Mouse (Mus musculus) heart, embryonic 10.5 days (tissue): ENCODE results near the gene Txndc8. TPM values are rescaled to one million over a fixed set of nuclear protein-coding genes. Genes with fewer than 3 reads are reported as not detected.

Experiments used
- DNase-seq: peaks from one replicate; pipeline ENCODE4 v3.0.0-alpha.2; 2017; ENCODE audit warnings: low spot score
- H3K27ac ChIP-seq: fragments of 300-500 bp; sonication (generic); 2 replicates; pipeline ENCODE4 v1.5.1; 2016; ENCODE audit warnings: mild to moderate bottlenecking
- H3K27me3 ChIP-seq: fragments of 300-500 bp; sonication (generic); 2 replicates; pipeline ENCODE4 v1.6.1; 2016; ENCODE audit warnings: mild to moderate bottlenecking; ENCODE audit not compliant: poor library complexity, insufficient read depth, severe bottlenecking
- H3K36me3 ChIP-seq: fragments of 300-500 bp; sonication (generic); 2 replicates; pipeline ENCODE4 v1.6.1; 2016; ENCODE audit warnings: mild to moderate bottlenecking, moderate library complexity
- H3K4me1 ChIP-seq: fragments of 300-500 bp; sonication (generic); 2 replicates; pipeline ENCODE4 v1.6.1; 2016; ENCODE audit warnings: mild to moderate bottlenecking
- H3K4me3 ChIP-seq: fragments of 300-500 bp; sonication (generic); 2 replicates; pipeline ENCODE4 v1.5.1; 2016; ENCODE audit warnings: mild to moderate bottlenecking, moderate library complexity
- H3K9me3 ChIP-seq: fragments of 300-500 bp; sonication (generic); 2 replicates; pipeline ENCODE4 v1.6.1; 2016; ENCODE audit warnings: mild to moderate bottlenecking, moderate library complexity
- WGBS: fragments of 180-500 bp; shearing (Covaris S2); methylation state at CpG from one replicate; pipeline ENCODE4 v1.1.7; 2016; 5-methylcytosine and 5-hydroxymethylcytosine counted together
- polyA plus RNA-seq: library from polyadenylated mRNA; unstranded; fragments of >200 nt; fragmentation: Nextera tagmentation; extraction: Ambion mirVana; gene quantifications from 2 replicates; pipeline ENCODE4 v1.2.1, GENCODE M21; 2016

Gene Txndc8
- polyA plus RNA-seq, 1 experiment from 2014 or later, result not detected

DNA sequence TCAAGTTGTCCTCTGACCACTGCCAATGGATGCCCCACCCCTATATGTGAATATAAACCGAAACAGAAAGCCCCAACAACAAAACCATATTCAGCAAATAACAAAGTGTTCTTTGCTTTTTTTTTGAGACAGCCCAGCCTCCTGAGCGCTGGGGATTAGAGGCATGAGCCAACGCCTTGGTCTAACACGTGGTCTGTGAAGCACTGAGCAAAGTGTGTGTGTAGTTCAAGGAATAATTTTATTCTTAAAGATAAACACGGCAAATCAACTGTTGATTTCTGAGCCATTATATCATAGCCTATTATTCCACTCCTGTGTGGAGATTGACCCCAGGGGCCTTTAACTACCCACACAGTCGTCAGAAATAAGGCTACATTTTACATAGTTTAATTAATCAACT, 54.3 kb downstream of the Txndc8 start:
- Histone ChIP-seq H3K27ac (no peak overlapping the region), H3K9me3 (no peaks in the 10 kb centered on the region), H3K4me1 (peaks cover 25% of the 10 kb centered on the region), H3K36me3 (peaks cover 34% of the 10 kb centered on the region), H3K4me3 (peak overlapping the region; percentile 85), H3K27me3 (no peaks in the 10 kb centered on the region)
- WGBS, result 86% methylated on average over 6 of the region's 6 CpGs
- DNase-seq, result no peak

DNA sequence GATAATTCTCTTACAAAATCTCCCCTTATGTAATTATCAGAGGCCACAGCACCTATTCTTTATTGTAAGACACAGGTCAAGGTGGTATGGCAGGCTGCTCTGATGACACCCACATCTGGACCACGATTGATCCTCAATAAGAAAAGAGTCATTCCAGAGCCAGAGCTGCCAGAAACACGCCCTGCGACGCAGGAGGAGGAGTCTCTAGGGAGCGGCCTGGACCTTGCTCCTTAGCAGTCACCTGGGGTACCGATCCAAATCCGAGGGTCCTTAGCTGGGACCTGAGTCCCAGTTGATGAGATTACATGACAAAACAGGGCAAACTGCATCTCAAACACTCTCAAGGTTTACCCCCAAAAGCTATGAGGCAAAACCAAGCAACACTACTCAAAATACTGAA, 55.1 kb downstream of the Txndc8 start:
- no peak overlapping the region for H3K4me3 ChIP-seq
- H3K9me3 ChIP-seq, result no peaks in the 10 kb centered on the region
- no peak for DNase-seq
- peaks cover 41% of the 10 kb centered on the region for H3K36me3 ChIP-seq
- 90% methylated on average over 7 of the region's 7 CpGs for WGBS
- no peak overlapping the region for H3K27ac ChIP-seq
- H3K27me3 ChIP-seq, result no peaks in the 10 kb centered on the region
- peaks cover 25% of the 10 kb centered on the region for H3K4me1 ChIP-seq

DNA sequence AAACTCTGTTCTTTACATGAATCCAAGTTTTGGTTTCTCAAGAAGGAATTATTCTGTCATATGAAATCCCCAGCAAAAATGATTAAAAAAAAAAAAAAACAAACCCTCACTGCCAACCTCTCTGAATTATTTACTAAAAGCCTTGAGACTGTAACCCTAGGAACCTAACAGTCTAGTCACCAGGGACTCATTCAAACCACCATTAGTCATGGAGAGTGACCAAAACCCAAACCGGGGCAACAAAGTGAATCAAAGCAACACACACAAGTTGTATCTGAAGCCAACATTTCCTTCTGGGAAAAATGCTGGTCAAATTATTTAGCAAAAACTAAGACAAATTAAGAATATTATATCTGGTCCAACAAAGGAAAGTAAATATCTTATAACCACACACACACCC, 56.0 kb downstream of the Txndc8 start:
- WGBS, result 92% methylated on average over 1 of the region's 1 CpGs
- Histone ChIP-seq H3K27me3 (no peaks in the 10 kb centered on the region), H3K36me3 (peaks cover 50% of the 10 kb centered on the region), H3K27ac (no peak overlapping the region), H3K9me3 (no peaks in the 10 kb centered on the region), H3K4me3 (no peak overlapping the region), H3K4me1 (peaks cover 25% of the 10 kb centered on the region)
- no peak for DNase-seq

DNA sequence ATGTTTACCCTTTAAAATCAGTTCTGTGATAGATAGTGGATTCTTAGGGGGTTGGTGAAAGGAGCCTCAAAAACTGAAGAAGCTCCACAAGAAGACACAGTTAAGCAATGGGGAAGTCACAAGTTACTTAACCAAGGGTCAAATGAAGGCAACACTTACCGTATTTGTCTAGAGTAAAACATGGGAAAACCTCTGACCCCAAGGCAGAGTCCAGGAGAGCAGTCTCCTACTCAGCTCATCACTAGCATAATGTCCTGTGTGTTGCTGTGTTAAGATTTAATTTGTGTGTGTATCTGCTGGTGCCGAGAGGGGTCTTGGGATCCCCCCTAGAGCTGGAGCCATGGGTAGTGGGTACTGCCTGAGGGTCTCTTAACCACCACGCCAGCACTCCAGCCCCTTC, 56.5 kb downstream of the Txndc8 start:
- Histone ChIP-seq H3K27me3 (no peaks in the 10 kb centered on the region), H3K27ac (no peak overlapping the region), H3K36me3 (peaks cover 55% of the 10 kb centered on the region), H3K4me1 (peaks cover 21% of the 10 kb centered on the region), H3K9me3 (no peaks in the 10 kb centered on the region), H3K4me3 (no peak overlapping the region)
- 97% methylated on average over 3 of the region's 3 CpGs for WGBS
- no peak for DNase-seq

DNA sequence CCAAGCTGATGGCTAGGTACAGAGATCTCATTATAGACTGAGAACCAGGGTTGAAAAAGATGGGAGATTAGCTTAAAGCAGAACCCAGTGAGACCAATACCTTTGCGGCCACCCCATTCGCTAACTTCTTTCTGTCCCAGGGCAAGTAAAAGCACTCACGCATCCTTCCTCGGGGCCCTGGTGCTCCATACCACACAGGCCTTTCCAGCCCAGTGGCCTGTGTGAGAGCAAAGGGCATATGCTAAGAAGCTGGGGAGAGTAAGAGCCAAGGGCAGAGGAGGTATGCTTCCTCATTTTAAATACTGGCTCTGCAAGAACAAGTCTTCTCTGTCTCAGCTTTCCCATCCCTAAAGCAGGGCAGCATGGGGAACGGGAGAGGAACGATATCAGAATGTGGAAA, 59.1 kb downstream of the Txndc8 start:
- Histone ChIP-seq H3K27me3 (no peaks in the 10 kb centered on the region), H3K4me1 (peaks cover 10% of the 10 kb centered on the region), H3K9me3 (no peaks in the 10 kb centered on the region), H3K4me3 (no peak overlapping the region), H3K36me3 (peaks cover 81% of the 10 kb centered on the region), H3K27ac (no peak overlapping the region)
- WGBS, result 95% methylated on average over 6 of the region's 6 CpGs
- no peak for DNase-seq

DNA sequence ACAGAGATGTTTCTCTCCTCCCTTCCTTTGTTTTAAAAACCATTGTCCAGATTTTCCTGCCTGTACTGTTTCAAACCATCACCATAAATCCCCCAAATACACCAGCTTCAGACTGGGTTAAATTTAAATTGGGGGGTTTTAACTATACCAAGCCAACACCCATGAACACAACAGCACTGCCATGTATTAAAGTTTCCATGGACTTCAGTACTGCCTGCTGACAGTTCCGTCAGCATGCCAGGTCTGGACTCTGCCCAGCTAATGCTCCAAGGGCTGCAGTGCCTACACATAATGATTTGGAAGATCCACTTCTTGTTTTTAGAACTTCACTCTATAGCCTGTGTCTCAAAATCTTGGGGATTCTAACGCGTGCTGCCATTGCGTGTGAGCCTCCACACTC, 61.4 kb downstream of the Txndc8 start:
- Histone ChIP-seq H3K27ac (no peak overlapping the region), H3K36me3 (peaks cover 96% of the 10 kb centered on the region), H3K4me3 (no peak overlapping the region), H3K9me3 (no peaks in the 10 kb centered on the region), H3K4me1 (no peaks in the 10 kb centered on the region), H3K27me3 (no peaks in the 10 kb centered on the region)
- DNase-seq, result no peak
- 98% methylated on average over 4 of the region's 4 CpGs for WGBS

DNA sequence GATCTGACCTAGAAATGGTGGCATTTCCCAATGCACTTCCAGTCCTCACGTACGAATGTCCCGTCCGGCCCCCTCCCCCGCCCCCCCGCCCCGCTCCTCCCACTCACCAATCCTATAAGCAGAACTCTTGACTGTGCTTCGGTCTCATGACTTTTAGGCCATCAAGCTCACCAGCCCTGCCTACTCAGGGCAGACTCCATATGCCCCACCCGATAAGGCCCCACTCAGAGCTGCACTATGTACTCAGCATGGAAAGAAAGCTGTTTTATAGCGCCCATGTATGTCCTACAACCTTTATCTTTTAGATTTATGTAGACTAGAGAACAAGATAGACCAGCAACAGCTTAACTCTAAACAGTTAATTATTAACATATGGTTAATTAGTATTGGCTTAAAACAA, 61.9 kb downstream of the Txndc8 start:
- Histone ChIP-seq H3K4me1 (no peaks in the 10 kb centered on the region), H3K27ac (no peak overlapping the region), H3K36me3 (peaks cover 92% of the 10 kb centered on the region), H3K4me3 (no peak overlapping the region), H3K27me3 (no peaks in the 10 kb centered on the region), H3K9me3 (no peaks in the 10 kb centered on the region)
- WGBS, result 85% methylated on average over 10 of the region's 10 CpGs
- no peak for DNase-seq

DNA sequence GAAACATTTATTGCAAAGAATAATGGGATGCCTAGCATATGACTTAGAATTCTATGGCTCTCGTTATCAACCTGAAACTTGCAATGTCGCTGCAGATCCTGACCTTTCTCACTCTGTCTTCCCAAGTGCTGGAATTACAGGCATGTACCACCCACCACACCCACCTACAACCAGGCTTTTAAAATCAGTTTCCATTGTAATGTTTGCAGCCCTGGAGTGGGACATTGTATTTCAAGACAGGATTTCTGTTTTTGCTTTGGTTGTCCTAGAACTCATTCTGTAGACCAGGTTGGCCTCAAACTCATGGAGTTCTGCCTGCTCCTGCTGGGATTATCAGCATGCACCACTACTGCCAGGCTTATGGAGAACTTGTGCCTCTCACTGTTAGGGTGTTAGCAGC, 66.0 kb downstream of the Txndc8 start:
- H3K27me3 ChIP-seq, result no peaks in the 10 kb centered on the region
- no peak overlapping the region for H3K27ac ChIP-seq
- WGBS, result 89% methylated on average over 2 of the region's 2 CpGs
- peaks cover 50% of the 10 kb centered on the region for H3K36me3 ChIP-seq
- no peak for DNase-seq
- no peaks in the 10 kb centered on the region for H3K9me3 ChIP-seq
- no peak overlapping the region for H3K4me3 ChIP-seq
- no peaks in the 10 kb centered on the region for H3K4me1 ChIP-seq

DNA sequence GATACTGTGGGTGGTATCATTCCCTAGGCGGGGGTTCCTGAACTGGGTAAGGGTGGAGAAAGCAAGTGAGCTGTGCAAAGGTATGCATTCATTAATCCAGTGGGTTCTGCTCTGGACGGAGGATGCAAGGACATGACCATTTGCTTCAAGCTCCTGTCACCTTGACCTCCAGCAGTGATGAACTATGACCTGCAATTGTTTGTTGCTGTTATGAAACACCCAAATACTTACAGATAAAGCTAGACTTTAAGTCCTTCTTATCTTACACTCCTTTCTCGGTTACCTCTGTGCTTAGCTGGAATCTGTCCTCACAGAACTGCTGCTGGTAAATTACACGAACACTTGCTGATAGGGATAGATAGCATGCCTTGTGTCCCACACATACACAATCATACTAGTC, 68.3 kb downstream of the Txndc8 start:
- H3K9me3 ChIP-seq, result no peaks in the 10 kb centered on the region
- H3K4me1 ChIP-seq, result no peaks in the 10 kb centered on the region
- peaks cover 28% of the 10 kb centered on the region for H3K36me3 ChIP-seq
- H3K4me3 ChIP-seq, result no peak overlapping the region
- no peak for DNase-seq
- 63% methylated on average over 4 of the region's 4 CpGs for WGBS
- H3K27me3 ChIP-seq, result no peaks in the 10 kb centered on the region
- H3K27ac ChIP-seq, result no peak overlapping the region

DNA sequence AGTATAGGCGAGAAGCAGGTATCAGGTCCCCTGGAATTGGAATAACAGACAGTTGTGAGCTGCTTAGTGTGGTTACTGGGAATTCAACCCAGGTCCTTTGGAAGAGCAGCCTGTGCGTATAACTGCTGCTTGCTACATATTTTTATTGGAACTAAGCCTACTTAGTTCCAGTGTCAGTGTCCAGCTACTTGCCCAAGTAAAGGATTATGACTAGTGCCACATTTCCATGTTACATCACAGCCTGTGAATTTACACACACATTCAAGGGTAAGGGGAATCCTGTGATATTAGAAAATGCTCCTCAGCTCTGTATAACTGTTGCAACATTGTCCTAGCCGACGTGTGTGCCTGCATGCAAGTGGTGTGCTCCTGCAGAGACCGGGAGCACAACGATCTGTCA, 71.6 kb downstream of the Txndc8 start:
- 88% methylated on average over 6 of the region's 6 CpGs for WGBS
- no peaks in the 10 kb centered on the region for H3K27me3 ChIP-seq
- no peaks in the 10 kb centered on the region for H3K4me1 ChIP-seq
- no peak for DNase-seq
- 0 out of 2 replicates have a peak, but pooled peaks cover under 1% of the 10 kb centered on the region for H3K36me3 ChIP-seq
- H3K9me3 ChIP-seq, result 0 out of 2 replicates have a peak, but pooled peaks cover under 1% of the 10 kb centered on the region
- no peak overlapping the region for H3K4me3 ChIP-seq
- H3K27ac ChIP-seq, result no peak overlapping the region

DNA sequence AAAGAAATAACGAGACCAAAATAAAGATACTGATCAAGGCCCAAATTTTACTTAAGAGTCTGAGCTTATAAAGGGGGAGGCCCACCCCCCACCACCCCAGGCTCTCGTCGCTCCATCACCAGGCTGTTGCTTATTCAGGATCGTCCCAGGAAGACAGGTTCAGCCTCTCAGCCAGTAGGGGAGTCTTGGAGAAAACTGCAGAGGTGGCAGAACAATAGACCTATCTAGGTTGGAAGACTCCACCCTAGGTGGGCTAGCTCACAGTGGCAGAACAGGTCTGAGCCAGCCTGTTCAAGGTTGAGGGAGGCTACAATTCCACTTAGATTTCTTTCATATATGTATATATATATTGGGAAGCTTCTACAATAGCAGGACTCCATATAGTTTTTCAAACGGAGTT, 74.7 kb downstream of the Txndc8 start:
- Histone ChIP-seq H3K36me3 (0 out of 2 replicates have a peak, but pooled peaks cover 2% of the 10 kb centered on the region), H3K4me3 (no peak overlapping the region), H3K4me1 (no peaks in the 10 kb centered on the region), H3K27me3 (no peaks in the 10 kb centered on the region), H3K9me3 (0 out of 2 replicates have a peak, but pooled peaks cover 3% of the 10 kb centered on the region), H3K27ac (no peak overlapping the region)
- WGBS, result 70% methylated on average over 5 of the region's 5 CpGs
- DNase-seq, result no peak

Other genes starting within 250 kb of the Txndc8 start
- gene D630039A03Rik, start 92.8 kb downstream of the Txndc8 start, polyA plus RNA-seq, result 0.05 and 0.28 TPM in 2 replicates
- gene Txn1, start 52.7 kb downstream of the Txndc8 start, polyA plus RNA-seq, result 320 and 354 TPM in 2 replicates
- gene Svep1, start 197.7 kb upstream of the Txndc8 start, polyA plus RNA-seq, result 1.8 and 3.4 TPM in 2 replicates